Mouse (Mus musculus) embryonic facial prominence, embryonic 14.5 days (tissue): ENCODE results near the gene Mc3r. TPM values are rescaled to one million over a fixed set of nuclear protein-coding genes. Genes with fewer than 3 reads are reported as not detected.

Experiments
- ATAC-seq: fragments of 200-750 bp; cut with Nextera tagmentation; 2 replicates; pipeline ENCODE4 v1.8.0; 2017; ENCODE audit warnings: low read depth, moderate number of reproducible peaks, moderate TSS enrichment
- DNase-seq: peaks from one replicate; pipeline ENCODE4 v3.0.0-alpha.2; 2015; ENCODE audit warnings: low spot score
- H3K27ac ChIP-seq: fragments of 300-500 bp; sonication (generic); replicated peaks from 2 replicates; pipeline ENCODE4 v1.5.1; 2014; ENCODE audit warnings: low read depth, mild to moderate bottlenecking, low read length, moderate library complexity
- H3K27me3 ChIP-seq: fragments of 300-500 bp; sonication (generic); replicated peaks from 2 replicates; pipeline ENCODE4 v1.6.1; 2014; ENCODE audit warnings: low read length; ENCODE audit not compliant: control insufficient read depth, insufficient read depth
- H3K36me3 ChIP-seq: fragments of 300-500 bp; sonication (generic); 2 replicates; pipeline ENCODE4 v1.6.1; 2014; ENCODE audit warnings: low read length, mixed read lengths; ENCODE audit not compliant: control insufficient read depth, insufficient read depth
- H3K4me1 ChIP-seq: fragments of 300-500 bp; sonication (generic); 2 replicates; pipeline ENCODE4 v1.6.1; 2014; ENCODE audit warnings: antibody characterized with exemption, low read length; ENCODE audit not compliant: control insufficient read depth, insufficient read depth
- H3K4me2 ChIP-seq: fragments of 300-500 bp; sonication (generic); 2 replicates; pipeline ENCODE4 v1.6.1; 2014; ENCODE audit warnings: low read depth, mild to moderate bottlenecking, low read length, moderate library complexity, mixed read lengths
- H3K4me3 ChIP-seq: fragments of 300-500 bp; sonication (generic); 2 replicates; pipeline ENCODE4 v1.5.1; 2014; ENCODE audit warnings: low read depth, mild to moderate bottlenecking, low read length
- H3K9ac ChIP-seq: fragments of 300-500 bp; sonication (generic); 2 replicates; pipeline ENCODE4 v1.6.1; 2014; ENCODE audit warnings: low read depth, mild to moderate bottlenecking, low read length, moderate library complexity, mixed read lengths
- H3K9me3 ChIP-seq: fragments of 300-500 bp; sonication (generic); 2 replicates; pipeline ENCODE4 v1.6.1; 2016; ENCODE audit warnings: low read length; ENCODE audit not compliant: control insufficient read depth
- WGBS: fragments of 180-500 bp; shearing (Covaris S2); extraction: QIAGEN DNeasy Blood & Tissue Kit; methylation state at CpG from one replicate; pipeline ENCODE4 v1.1.7; 2014; 5-methylcytosine and 5-hydroxymethylcytosine counted together
- polyA plus RNA-seq: library from polyadenylated mRNA; unstranded; fragments of >200 nt; fragmentation: Nextera tagmentation; extraction: Ambion mirVana; gene quantifications from 2 replicates; pipeline ENCODE4 v1.2.1, GENCODE M21; 2014

Mc3r gene
- polyA plus RNA-seq, 1 experiment from 2014 or later, result 0.10 TPM

DNA sequence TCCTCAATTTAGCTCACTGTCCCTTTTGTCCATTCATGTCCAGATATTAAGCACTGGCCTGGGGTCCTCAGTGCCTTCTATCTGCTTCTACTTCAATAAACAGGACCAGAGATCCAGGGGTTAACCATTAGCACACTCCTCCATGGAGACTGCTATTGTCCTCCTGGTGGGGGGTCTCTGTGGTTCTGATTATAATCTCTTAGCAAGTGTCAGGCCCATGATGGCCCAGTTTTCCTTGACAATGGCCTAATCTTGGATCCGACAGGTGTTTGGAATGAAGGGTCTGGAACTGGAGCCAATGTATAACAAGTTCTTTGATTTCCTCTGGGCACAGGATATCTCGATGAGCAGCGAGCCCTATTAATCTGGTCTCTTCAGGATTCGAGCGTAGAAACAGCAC lies 10.1 kb upstream of the Mc3r start:
- H3K36me3 ChIP-seq, result no peaks in the 10 kb centered on the region
- ATAC-seq (no peak), DNase-seq (no peak)
- H3K27me3 ChIP-seq, result no peaks in the 10 kb centered on the region
- H3K4me3 ChIP-seq, result no peak overlapping the region
- H3K9ac ChIP-seq, result no peak overlapping the region
- 79% methylated on average over 5 of the region's 5 CpGs for WGBS
- H3K4me1 ChIP-seq, result no peaks in the 10 kb centered on the region
- H3K27ac ChIP-seq, result no peak overlapping the region
- H3K4me2 ChIP-seq, result no peak overlapping the region
- H3K9me3 ChIP-seq, result no peaks in the 10 kb centered on the region

DNA sequence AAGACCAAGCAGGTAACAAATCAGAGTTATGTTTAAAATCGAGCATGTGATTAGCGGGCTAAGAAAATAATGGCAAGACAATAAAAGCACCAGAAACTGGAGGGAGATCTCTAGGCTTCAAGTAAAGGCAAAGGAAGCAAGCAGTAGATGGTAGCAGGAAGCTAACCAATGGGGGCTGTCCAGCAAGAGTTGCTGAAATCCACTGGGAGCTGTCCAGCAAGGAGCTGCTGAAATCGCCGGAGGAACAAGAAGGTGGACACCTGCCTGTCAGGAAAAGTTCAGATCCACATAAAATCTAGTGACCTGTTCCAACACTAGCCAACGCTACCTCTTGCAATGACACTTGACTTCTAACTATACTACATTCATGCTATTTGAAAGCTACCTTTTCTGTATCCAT lies 7.3 kb upstream of the Mc3r start:
- 15% methylated on average over 5 of the region's 5 CpGs for WGBS
- H3K4me1 ChIP-seq, result no peaks in the 10 kb centered on the region
- H3K27me3 ChIP-seq, result no peaks in the 10 kb centered on the region
- no peak overlapping the region for H3K4me2 ChIP-seq
- ATAC-seq, result no peak
- H3K4me3 ChIP-seq, result no peak overlapping the region
- H3K27ac ChIP-seq, result no peak overlapping the region
- H3K36me3 ChIP-seq, result no peaks in the 10 kb centered on the region
- no peaks in the 10 kb centered on the region for H3K9me3 ChIP-seq
- peak; percentile 86 for DNase-seq
- no peak overlapping the region for H3K9ac ChIP-seq

DNA sequence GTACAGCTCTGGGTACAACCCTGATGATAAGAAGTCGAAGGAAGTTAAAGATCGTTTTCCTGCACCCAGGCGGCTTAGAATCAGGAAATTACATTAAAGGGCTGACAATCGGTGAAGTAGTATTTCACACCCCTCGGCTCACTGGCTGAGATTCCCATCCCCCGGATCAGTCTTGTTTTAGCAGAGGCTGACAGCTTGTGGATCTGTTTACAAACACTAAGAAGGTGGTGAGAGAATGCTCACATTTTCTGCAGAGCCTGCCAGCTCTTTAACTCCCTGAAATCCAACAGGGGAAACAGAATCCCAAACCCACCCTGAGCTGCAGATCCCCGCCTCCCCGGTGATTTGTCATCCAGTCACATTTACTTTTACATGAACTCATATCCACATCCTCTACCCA lies 2.8 kb upstream of the Mc3r start:
- no peaks in the 10 kb centered on the region for H3K4me1 ChIP-seq
- H3K27ac ChIP-seq, result no peak overlapping the region
- ATAC-seq (no peak), DNase-seq (no peak)
- no peaks in the 10 kb centered on the region for H3K36me3 ChIP-seq
- H3K4me3 ChIP-seq, result no peak overlapping the region
- H3K4me2 ChIP-seq, result no peak overlapping the region
- peaks cover 25% of the 10 kb centered on the region for H3K27me3 ChIP-seq
- H3K9ac ChIP-seq, result no peak overlapping the region
- no peaks in the 10 kb centered on the region for H3K9me3 ChIP-seq
- WGBS, result 66% methylated on average over 8 of the region's 8 CpGs

DNA sequence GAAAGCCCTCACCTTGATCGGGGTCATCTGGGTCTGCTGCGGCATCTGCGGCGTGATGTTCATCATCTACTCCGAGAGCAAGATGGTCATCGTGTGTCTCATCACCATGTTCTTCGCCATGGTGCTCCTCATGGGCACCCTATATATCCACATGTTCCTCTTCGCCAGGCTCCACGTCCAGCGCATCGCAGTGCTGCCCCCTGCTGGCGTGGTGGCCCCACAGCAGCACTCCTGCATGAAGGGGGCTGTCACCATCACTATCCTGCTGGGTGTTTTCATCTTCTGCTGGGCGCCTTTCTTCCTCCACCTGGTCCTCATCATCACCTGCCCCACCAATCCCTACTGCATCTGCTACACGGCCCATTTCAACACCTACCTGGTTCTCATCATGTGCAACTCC lies 1.0 kb downstream of the Mc3r start:
- DNase-seq, result no peak
- Histone ChIP-seq H3K9me3 (no peaks in the 10 kb centered on the region), H3K4me1 (no peaks in the 10 kb centered on the region), H3K4me3 (no peak overlapping the region), H3K36me3 (no peaks in the 10 kb centered on the region), H3K27ac (no peak overlapping the region), H3K4me2 (no peak overlapping the region), H3K9ac (no peak overlapping the region), H3K27me3 (peaks cover 25% of the 10 kb centered on the region)
- 84% methylated on average over 14 of the region's 14 CpGs for WGBS
- ATAC-seq, result no peak

DNA sequence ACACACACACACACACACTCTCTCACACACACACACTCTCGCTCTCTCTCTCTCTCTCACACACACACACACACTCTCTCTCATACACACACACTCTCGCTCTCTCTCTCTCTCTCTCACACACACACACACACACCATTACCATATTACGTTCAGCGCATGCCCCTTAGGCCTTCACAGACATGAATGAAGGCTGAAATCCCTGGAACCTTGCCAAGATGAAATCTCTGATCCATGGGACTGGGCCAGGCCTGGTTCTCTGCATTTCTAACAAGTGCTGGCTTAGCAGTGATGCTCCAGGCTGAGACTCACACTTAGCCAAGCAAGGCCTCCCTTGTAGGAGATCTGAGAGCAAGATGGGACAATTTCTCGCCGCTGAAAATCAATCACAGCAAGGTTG lies 8.1 kb downstream of the Mc3r start:
- DNase-seq, result peak; percentile 36
- no peaks in the 10 kb centered on the region for H3K4me1 ChIP-seq
- H3K4me3 ChIP-seq, result no peak overlapping the region
- no peaks in the 10 kb centered on the region for H3K36me3 ChIP-seq
- H3K27ac ChIP-seq, result no peak overlapping the region
- no peaks in the 10 kb centered on the region for H3K9me3 ChIP-seq
- no peaks in the 10 kb centered on the region for H3K27me3 ChIP-seq
- ATAC-seq, result peak; percentile 50; the same call in 1 of the 2 replicates
- H3K9ac ChIP-seq, result no peak overlapping the region
- 71% methylated on average over 6 of the region's 6 CpGs for WGBS
- H3K4me2 ChIP-seq, result no peak overlapping the region

DNA sequence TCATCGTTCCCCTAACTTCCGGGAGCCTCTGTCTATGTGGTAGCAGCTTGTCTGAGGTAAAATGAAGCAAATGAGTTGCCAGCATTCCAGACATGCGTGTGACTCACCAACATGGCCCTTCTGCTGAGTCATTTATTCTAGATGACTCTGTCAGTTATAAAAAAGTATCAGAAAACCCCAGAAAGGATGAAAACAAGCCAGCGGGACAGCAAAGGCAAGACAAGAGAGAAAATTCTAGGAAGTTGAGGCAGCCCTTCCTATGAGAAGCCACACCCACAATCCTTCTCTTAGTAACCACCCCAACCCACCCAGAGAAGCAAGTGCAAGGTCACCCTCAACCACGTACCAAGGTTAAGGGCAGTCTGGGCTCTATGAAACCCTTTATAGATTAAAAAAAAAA lies 8.7 kb downstream of the Mc3r start:
- no peak overlapping the region for H3K4me2 ChIP-seq
- no peaks in the 10 kb centered on the region for H3K4me1 ChIP-seq
- ATAC-seq (no peak), DNase-seq (no peak)
- no peaks in the 10 kb centered on the region for H3K27me3 ChIP-seq
- WGBS, result 74% methylated on average over 5 of the region's 5 CpGs
- H3K27ac ChIP-seq, result no peak overlapping the region
- H3K36me3 ChIP-seq, result no peaks in the 10 kb centered on the region
- H3K9ac ChIP-seq, result no peak overlapping the region
- H3K4me3 ChIP-seq, result no peak overlapping the region
- no peaks in the 10 kb centered on the region for H3K9me3 ChIP-seq

DNA sequence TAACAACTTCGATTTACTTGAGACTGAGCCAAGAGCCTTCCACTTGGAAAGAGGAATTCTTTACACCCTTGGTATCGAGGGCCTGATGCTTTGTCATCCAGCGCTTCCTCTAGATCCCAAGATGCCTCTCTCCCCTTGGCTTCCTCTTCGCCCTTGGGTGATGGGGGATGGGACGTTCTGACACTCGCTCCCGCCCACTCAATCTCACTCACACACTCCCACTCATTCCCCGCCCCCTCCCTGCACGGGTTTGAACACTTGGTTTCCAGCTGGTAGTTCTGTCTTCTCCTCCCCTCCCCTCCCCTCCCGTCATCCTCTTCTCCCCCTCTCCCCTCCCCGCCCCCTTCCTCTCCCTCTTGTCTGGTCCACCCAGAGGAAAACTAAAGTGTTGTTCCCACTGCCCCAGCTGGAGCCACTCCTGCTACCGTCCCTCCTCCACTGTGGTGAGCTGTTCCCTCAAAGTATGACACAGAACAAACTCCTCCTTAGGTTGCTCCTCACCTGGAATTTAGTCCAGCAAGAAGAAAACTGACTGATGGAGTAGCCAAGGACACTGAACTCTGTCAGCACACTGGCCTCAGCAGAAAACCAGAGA lies 9.3 kb downstream of the Mc3r start:
- DNase-seq, result no peak
- 26% methylated on average over 11 of the region's 12 CpGs for WGBS

DNA sequence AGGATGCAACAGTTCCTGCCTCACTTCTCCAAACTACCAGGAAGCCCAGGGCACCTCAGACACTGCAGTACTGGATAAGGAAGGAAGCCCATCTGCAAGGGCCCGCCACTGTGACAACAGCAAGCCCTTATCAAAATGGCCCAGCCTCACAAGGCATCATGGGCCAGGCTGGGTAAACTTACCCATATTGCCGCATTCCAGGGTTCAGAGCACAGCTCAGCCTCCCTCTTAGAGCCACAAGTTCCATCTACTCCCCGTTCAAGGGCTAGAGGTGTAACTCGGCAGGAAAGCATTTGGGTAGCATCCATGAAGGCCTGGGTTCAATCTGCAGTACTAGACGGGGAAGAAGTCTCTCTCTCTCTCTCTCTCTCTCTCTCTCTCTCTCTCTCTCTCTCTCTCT lies 11.8 kb downstream of the Mc3r start:
- ATAC-seq (no peak), DNase-seq (no peak)
- Histone ChIP-seq H3K27me3 (no peaks in the 10 kb centered on the region), H3K9ac (no peak overlapping the region), H3K9me3 (no peaks in the 10 kb centered on the region), H3K36me3 (no peaks in the 10 kb centered on the region), H3K27ac (no peak overlapping the region), H3K4me2 (no peak overlapping the region), H3K4me3 (no peak overlapping the region), H3K4me1 (no peaks in the 10 kb centered on the region)
- WGBS, result 86% methylated on average over 5 of the region's 5 CpGs

More for the DNA sequence above, 9.3 kb downstream of the Mc3r start:
- no peaks in the 10 kb centered on the region for H3K36me3 ChIP-seq
- no peak for ATAC-seq
- no peak overlapping the region for H3K4me2 ChIP-seq
- H3K4me1 ChIP-seq, result no peaks in the 10 kb centered on the region
- no peaks in the 10 kb centered on the region for H3K9me3 ChIP-seq
- H3K27me3 ChIP-seq, result no peaks in the 10 kb centered on the region
- H3K4me3 ChIP-seq, result no peak overlapping the region
- H3K9ac ChIP-seq, result no peak overlapping the region
- H3K27ac ChIP-seq, result no peak overlapping the region

DNA sequence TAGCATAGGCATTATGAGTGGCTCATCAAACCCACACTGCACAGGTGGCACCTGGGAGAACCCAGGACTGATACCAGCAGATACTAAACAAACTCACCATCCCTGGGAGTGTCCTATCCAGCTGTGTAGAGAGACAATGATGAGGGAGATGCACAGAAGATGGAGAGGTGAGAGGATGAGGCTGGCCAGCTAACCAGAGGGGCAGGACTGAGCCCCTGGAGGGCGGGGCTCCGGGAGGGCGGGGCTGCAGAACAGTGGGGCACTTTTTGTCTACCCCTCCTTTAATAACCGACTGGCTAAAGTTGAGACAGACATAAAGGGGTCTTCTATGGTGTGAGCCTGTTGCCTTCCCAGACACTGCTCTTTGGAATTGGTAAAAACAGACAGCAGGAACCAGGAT lies 13.1 kb downstream of the Mc3r start:
- no peak overlapping the region for H3K27ac ChIP-seq
- 76% methylated on average over 4 of the region's 4 CpGs for WGBS
- ATAC-seq (no peak), DNase-seq (no peak)
- no peaks in the 10 kb centered on the region for H3K27me3 ChIP-seq
- no peak overlapping the region for H3K9ac ChIP-seq
- H3K9me3 ChIP-seq, result no peaks in the 10 kb centered on the region
- H3K4me2 ChIP-seq, result no peak overlapping the region
- H3K4me1 ChIP-seq, result no peaks in the 10 kb centered on the region
- H3K36me3 ChIP-seq, result no peaks in the 10 kb centered on the region
- H3K4me3 ChIP-seq, result no peak overlapping the region
